Mouse (Mus musculus) myocyte (in vitro differentiated cells): Measurements from ENCODE around the gene Cpox. TPM values are rescaled to one million over a fixed set of nuclear protein-coding genes. Genes with fewer than 3 reads are reported as not detected.

ENCODE experiments used
- H3K27me3 ChIP-seq: one replicate; pipeline ENCODE4 v1.6.1; 2011; ENCODE audit not compliant: control insufficient read depth, insufficient read depth, insufficient read length
- H3K36me3 ChIP-seq: one replicate; pipeline ENCODE4 v1.6.1; 2011; ENCODE audit not compliant: control insufficient read depth, insufficient read depth
- H3K4me2 ChIP-seq: one replicate; pipeline ENCODE4 v1.6.1; 2011; ENCODE audit warnings: low read depth, control low read depth
- H3K4me3 ChIP-seq: one replicate; pipeline ENCODE4 v1.5.1; 2011; ENCODE audit warnings: mild to moderate bottlenecking, control low read depth, moderate library complexity
- H3K79me2 ChIP-seq: one replicate; pipeline ENCODE4 v1.6.1; 2011; ENCODE audit not compliant: control insufficient read depth, insufficient read depth
- H3ac ChIP-seq: one replicate; pipeline ENCODE4 v1.6.1; 2011; ENCODE audit not compliant: control insufficient read depth, insufficient read length
- CEBPB ChIP-seq: IDR thresholded peaks from 2 replicates; pipeline ENCODE4 v1.6.1; 2011; ENCODE audit warnings: mild to moderate bottlenecking, moderate library complexity; ENCODE audit not compliant: poor library complexity, insufficient read depth, severe bottlenecking
- E2F4 ChIP-seq: IDR thresholded peaks from one replicate; pipeline ENCODE4 v1.6.1; 2011; ENCODE audit warnings: mild to moderate bottlenecking, control low read depth, moderate library complexity; ENCODE audit not compliant: insufficient read depth
- MAX ChIP-seq: IDR thresholded peaks from one replicate; pipeline ENCODE4 v1.6.1; 2011; ENCODE audit warnings: low read depth, mild to moderate bottlenecking, control low read depth
- MYOD1 ChIP-seq, 3 experiments: IDR thresholded peaks; one replicate each; pipeline ENCODE4 v1.6.1; 2011; ENCODE audit warnings: control low read depth in 2 of 3, low read depth in 2 of 3, mild to moderate bottlenecking in 2 of 3, moderate library complexity in 1 of 3; ENCODE audit not compliant: insufficient read length in 2 of 3, control insufficient read depth in 1 of 3
- MYOG ChIP-seq, 3 experiments: IDR thresholded peaks; one replicate each; pipeline ENCODE4 v1.6.1; 2011; ENCODE audit warnings: control low read depth in 2 of 3, low read depth in 2 of 3, mild to moderate bottlenecking in 2 of 3; ENCODE audit not compliant: insufficient read length in 2 of 3, control insufficient read depth in 1 of 3, insufficient read depth in 1 of 3
- POLR2A ChIP-seq: IDR thresholded peaks from one replicate; pipeline ENCODE4 v1.6.1; 2011; ENCODE audit warnings: low read depth, mild to moderate bottlenecking, control low read depth, moderate library complexity; ENCODE audit not compliant: insufficient read length
- POLR2AphosphoS2 ChIP-seq: IDR thresholded peaks from one replicate; pipeline ENCODE4 v1.6.1; 2011; ENCODE audit warnings: low read depth, control low read depth; ENCODE audit not compliant: insufficient read length
- REST ChIP-seq: IDR thresholded peaks from one replicate; pipeline ENCODE4 v1.6.1; 2011; ENCODE audit warnings: mild to moderate bottlenecking, control low read depth, moderate library complexity; ENCODE audit not compliant: insufficient read depth, insufficient read length
- SRF ChIP-seq: IDR thresholded peaks from one replicate; pipeline ENCODE4 v1.6.1; 2011; ENCODE audit warnings: low read depth; ENCODE audit not compliant: control insufficient read depth, insufficient read length
- TCF12 ChIP-seq: IDR thresholded peaks from one replicate; pipeline ENCODE4 v1.6.1; 2011; ENCODE audit warnings: mild to moderate bottlenecking, control low read depth; ENCODE audit not compliant: poor library complexity, insufficient read depth, severe bottlenecking
- TCF3 ChIP-seq: IDR thresholded peaks from one replicate; pipeline ENCODE4 v1.6.1; 2011; ENCODE audit warnings: low read depth, control low read depth; ENCODE audit not compliant: insufficient read length
- USF1 ChIP-seq: IDR thresholded peaks from one replicate; pipeline ENCODE4 v1.6.1; 2011; ENCODE audit warnings: low read depth, mild to moderate bottlenecking, control low read depth, moderate library complexity
- polyA plus RNA-seq: library from polyadenylated mRNA; unstranded; fragments of >200 nt; fragmentation: generic; extraction: Trizol; gene quantifications from one replicate; pipeline ENCODE4 v1.2.1, GENCODE M21; 2012; ENCODE audit warnings: missing spikeins

The Cpox gene
- polyA plus RNA-seq, 1 experiment, result 20.0 TPM

GRCm38 (mm10) chr16:58638016-58638415, 32.1 kb upstream of the Cpox start:
- Histone ChIP-seq H3K36me3 (no peaks in the 10 kb centered on the region), H3K27me3 (peaks cover 19% of the 10 kb centered on the region), H3ac (no peak overlapping the region), H3K4me2 (no peak overlapping the region), H3K79me2 (no peaks in the 10 kb centered on the region), H3K4me3 (no peak overlapping the region)
- TF ChIP-seq POLR2A, result no peak
- TF ChIP-seq CEBPB, result 0 out of 2 replicates have a peak, but pooled peaks have one; percentile 58
- no peak for TF ChIP-seq REST
- TF ChIP-seq TCF12, result no peak
- no peak for TF ChIP-seq TCF3
- no peak for TF ChIP-seq MAX
- TF ChIP-seq MYOD1 (IDR thresholded peaks at IDR 0.05; ENCODE audit: control insufficient read depth in 1 of 3, insufficient read length in 2 of 3, low read depth in 2 of 3), result no peak
- no peak for TF ChIP-seq E2F4
- TF ChIP-seq POLR2AphosphoS2, result no peak

- no peak for TF ChIP-seq E2F4
- TF ChIP-seq MYOD1 (IDR thresholded peaks at IDR 0.05; ENCODE audit: control insufficient read depth in 1 of 3, insufficient read length in 2 of 3, low read depth in 2 of 3), result no peak
- no peak for TF ChIP-seq TCF12
- no peak for TF ChIP-seq POLR2AphosphoS2
- TF ChIP-seq USF1, result no peak
- no peak for TF ChIP-seq REST
- no peak within 1 kb of the TSS for H3K4me2 ChIP-seq
- H3K79me2 ChIP-seq, result no peaks in the 10 kb centered on the region
- H3K36me3 ChIP-seq, result no peaks in the 10 kb centered on the region
- peaks cover 18% of the 10 kb centered on the region for H3K27me3 ChIP-seq
- no peak within 1 kb of the TSS for H3ac ChIP-seq
- H3K4me3 ChIP-seq, result no peak within 1 kb of the TSS
Measured at GRCm38 (mm10) chr16:58638689-58639175, 31.4 kb upstream of the Cpox start, which contains the start of gene E330017A01Rik. Gene E330017A01Rik, minus strand, starts transcription at chr16:58638739.

DNA sequence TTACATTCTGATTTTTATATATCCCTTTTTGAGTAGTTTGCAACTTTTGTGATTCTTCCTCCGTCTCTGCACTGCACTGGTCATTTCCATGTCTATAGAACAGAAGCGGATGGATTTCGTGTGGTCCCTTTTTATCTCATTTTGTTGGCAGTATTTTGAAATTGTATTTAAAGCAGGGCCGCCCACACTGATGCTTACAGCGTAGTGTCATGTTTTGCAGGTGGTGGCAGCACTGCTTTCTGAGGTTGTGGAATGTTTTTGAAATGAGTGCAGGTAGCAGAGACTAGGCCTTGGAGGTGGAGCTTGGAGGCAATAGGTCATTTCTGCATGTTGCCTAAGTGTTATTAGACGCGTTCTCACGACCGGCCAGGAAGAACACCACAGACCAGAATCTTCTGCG, 20.1 kb upstream of the Cpox start:
- H3K27me3 ChIP-seq, result peaks cover 5% of the 10 kb centered on the region
- H3K79me2 ChIP-seq, result no peaks in the 10 kb centered on the region
- no peak overlapping the region for H3ac ChIP-seq
- no peak overlapping the region for H3K4me3 ChIP-seq
- H3K36me3 ChIP-seq, result no peaks in the 10 kb centered on the region
- H3K4me2 ChIP-seq, result no peak overlapping the region
- TF ChIP-seq POLR2A (no peak), SRF (no peak), POLR2AphosphoS2 (no peak), MAX (no peak), TCF3 (no peak), REST (no peak), E2F4 (no peak), MYOG (IDR thresholded peaks at IDR 0.05; ENCODE audit: control insufficient read depth in 1 of 3, insufficient read depth in 1 of 3, insufficient read length in 2 of 3, low read depth in 2 of 3) (no peak), TCF12 (no peak), MYOD1 (IDR thresholded peaks at IDR 0.05; ENCODE audit: control insufficient read depth in 1 of 3, insufficient read length in 2 of 3, low read depth in 2 of 3) (no peak), CEBPB (no peak)

DNA sequence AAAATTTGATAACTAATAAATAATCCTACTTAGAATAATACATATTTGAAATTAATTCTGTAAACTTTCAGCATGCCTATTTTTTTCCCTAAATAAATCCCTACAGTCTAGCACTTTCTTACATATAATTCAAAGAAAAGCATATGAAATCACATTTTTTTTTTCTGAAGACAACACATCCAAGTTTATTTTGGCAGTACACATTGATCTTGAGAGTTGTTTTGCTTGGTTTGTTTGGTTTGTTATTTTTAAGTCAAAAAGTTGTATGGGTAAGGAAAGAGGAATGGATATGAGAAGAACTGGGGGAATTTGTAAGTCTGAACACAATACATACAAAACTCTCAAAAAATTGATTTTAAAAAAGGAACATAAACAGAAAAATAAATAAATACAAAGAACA, 14.3 kb upstream of the Cpox start:
- Histone ChIP-seq H3K79me2 (no peaks in the 10 kb centered on the region), H3K4me2 (no peak overlapping the region), H3K4me3 (no peak overlapping the region), H3K27me3 (peaks cover 19% of the 10 kb centered on the region), H3K36me3 (no peaks in the 10 kb centered on the region), H3ac (no peak overlapping the region)
- TF ChIP-seq POLR2AphosphoS2, result no peak
- no peak for TF ChIP-seq CEBPB

GRCm38 (mm10) chr16:58656526-58656925, 13.6 kb upstream of the Cpox start:
- Histone ChIP-seq H3K27me3 (peaks cover 22% of the 10 kb centered on the region), H3K36me3 (no peaks in the 10 kb centered on the region), H3K79me2 (no peaks in the 10 kb centered on the region), H3K4me2 (no peak overlapping the region), H3ac (no peak overlapping the region), H3K4me3 (no peak overlapping the region)
- TF ChIP-seq MAX (no peak), REST (no peak), MYOG (IDR thresholded peaks at IDR 0.05; ENCODE audit: control insufficient read depth in 1 of 3, insufficient read depth in 1 of 3, insufficient read length in 2 of 3, low read depth in 2 of 3) (no peak), POLR2AphosphoS2 (no peak), MYOD1 (IDR thresholded peaks at IDR 0.05; ENCODE audit: control insufficient read depth in 1 of 3, insufficient read length in 2 of 3, low read depth in 2 of 3) (no peak), CEBPB (no peak), POLR2A (no peak), TCF3 (no peak), TCF12 (no peak), SRF (no peak), E2F4 (no peak), USF1 (no peak)
